Mouse (Mus musculus) B cell, adult 67 days (primary cell): Measurements from ENCODE around the gene Prrt3. TPM values are rescaled to one million over a fixed set of nuclear protein-coding genes. Genes with fewer than 3 reads are reported as not detected.

Experiments used
- total RNA-seq, 2 experiments: library from RNA; stranded (reverse); gene quantifications; 4 replicates each; pipeline ENCODE4 v1.2.4; 2023

The Prrt3 gene
- total RNA-seq = under 1 TPM; 0.32 to 0.47 TPM

DNA sequence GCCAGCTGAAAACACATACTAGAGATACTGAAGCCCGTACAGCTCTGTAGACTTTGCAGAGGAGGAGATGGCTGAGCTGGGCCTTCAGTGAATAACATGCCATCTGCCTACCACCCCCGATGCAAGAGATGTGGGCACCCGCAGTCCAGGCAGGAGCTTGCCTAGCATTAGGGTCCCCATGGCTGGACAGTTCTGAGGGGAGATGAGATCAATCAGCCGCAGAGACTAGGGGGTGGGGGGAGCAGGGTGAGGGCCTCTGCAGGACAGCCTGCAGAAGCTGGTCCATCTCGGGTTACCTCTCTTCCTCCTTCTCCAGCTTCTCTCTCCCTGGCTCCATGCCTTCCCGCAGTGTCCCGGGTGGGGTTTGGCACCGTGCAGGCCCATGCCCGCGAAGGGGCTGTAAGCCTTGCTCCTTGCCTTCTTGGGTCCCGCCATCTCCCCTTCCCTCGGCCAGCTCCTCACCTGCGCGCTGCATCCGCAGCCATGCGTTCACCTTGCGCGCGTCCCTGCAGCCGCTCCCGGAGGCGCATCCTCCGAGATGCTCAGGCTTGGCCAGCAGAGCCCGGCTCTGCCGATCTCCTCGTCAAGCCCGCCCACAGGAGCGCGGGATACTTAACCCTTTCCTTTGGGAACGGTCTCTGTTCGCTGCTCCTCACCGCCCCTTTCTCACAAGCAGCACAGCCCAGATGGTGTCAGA, at the start of gene Prrt3:
Prrt3 (minus strand) TSS at position 544 of the 697 bp plus-strand sequence.

GRCm38 (mm10) chr6:113530932-113531839, 29.5 kb upstream of the Prrt3 start, which contains the start of the genes Emc3 and Fancd2:
Gene Emc3, minus strand, starts transcription at chr6:113531652.
Gene Fancd2, plus strand, starts transcription at chr6:113531682.

DNA sequence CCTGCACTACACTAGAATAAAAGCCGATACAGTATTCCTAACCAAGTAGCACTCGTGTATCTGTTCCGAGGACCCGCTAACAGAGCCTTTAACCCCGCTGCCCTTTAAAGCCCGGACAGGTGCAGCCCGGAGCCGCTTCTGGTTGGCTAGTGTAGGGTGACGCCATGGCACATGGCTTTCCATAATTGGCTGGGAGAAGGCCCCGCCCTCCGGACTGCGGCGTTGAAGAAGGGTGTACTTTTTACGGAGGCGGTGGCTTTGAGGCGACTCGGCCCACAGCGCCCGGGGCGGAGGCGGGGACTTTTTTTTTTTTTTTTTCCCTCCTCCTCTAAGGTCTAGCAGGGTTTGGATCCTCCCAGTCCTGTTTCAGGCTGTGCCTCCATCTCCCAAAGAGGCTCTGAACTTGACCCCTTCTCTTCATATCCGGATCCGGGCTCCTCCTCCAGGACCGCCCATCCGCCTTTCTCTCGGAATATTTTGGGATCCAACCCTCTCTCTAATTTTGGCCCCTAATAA, 18.6 kb downstream of the Prrt3 start, which contains the start of gene Creld1:
Creld1 (plus strand) TSS at position 198 of the 516 bp plus-strand sequence.

GRCm38 (mm10) chr6:113471297-113471936, 30.3 kb downstream of the Prrt3 start, which contains the start of gene Il17rc:
Gene Il17rc, plus strand, starts transcription at chr6:113471427.

GRCm38 (mm10) chr6:113457952-113458534, 43.7 kb downstream of the Prrt3 start, which contains the start of gene Il17re:
Gene Il17re, plus strand, starts transcription at chr6:113458484.

Other genes with a start within 250 kb of the Prrt3 start
- 1 to 10 TPM; 2.4 to 3.3 TPM for gene Cpne9, start 219.6 kb downstream of the Prrt3 start, total RNA-seq
- 10 to 100 TPM; 69.4 to 82.0 TPM for gene Brpf1, start 194.8 kb downstream of the Prrt3 start, total RNA-seq
- gene Ogg1, start 175.0 kb downstream of the Prrt3 start, total RNA-seq = 10 to 100 TPM; 12.7 to 18.1 TPM
- gene Camk1, start 157.9 kb downstream of the Prrt3 start, total RNA-seq = under 1 TPM in 1 of 2 experiments, not detected in 1; 0.92 TPM
- 10 to 100 TPM; 26.7 to 30.5 TPM for gene Tada3, start 124.0 kb downstream of the Prrt3 start, total RNA-seq
- 100 to 1,000 TPM; 262 to 268 TPM for gene Arpc4, start 123.8 kb downstream of the Prrt3 start, total RNA-seq
- 10 to 100 TPM; 44.8 to 59.3 TPM for gene Ttll3, start 112.7 kb downstream of the Prrt3 start, total RNA-seq
- gene Rpusd3, start 82.6 kb downstream of the Prrt3 start, total RNA-seq = 10 to 100 TPM; 15.3 to 17.0 TPM
- not detected for gene Cidec, start 66.2 kb downstream of the Prrt3 start, total RNA-seq
- 10 to 100 TPM; 18.3 to 23.0 TPM for gene Jagn1, start 59.4 kb downstream of the Prrt3 start, total RNA-seq
- not detected for gene Il17re, start 43.4 kb downstream of the Prrt3 start, total RNA-seq
- gene Il17rc, start 30.5 kb downstream of the Prrt3 start, total RNA-seq = under 1 TPM in 1 of 2 experiments, not detected in 1; 0.42 TPM
- 10 to 100 TPM; 19.6 to 20.8 TPM for gene Creld1, start 18.6 kb downstream of the Prrt3 start, total RNA-seq
- gene Emc3, start 29.7 kb upstream of the Prrt3 start, total RNA-seq = 10 to 100 TPM; 76.8 to 77.6 TPM
- 1 to 10 TPM in 1 of 2 experiments, under 1 TPM in 1; 0.80 to 1.7 TPM for gene Fancd2, start 29.8 kb upstream of the Prrt3 start, total RNA-seq
- not detected for gene Fancd2os, start 98.8 kb upstream of the Prrt3 start, total RNA-seq
- gene Brk1, start 102.8 kb upstream of the Prrt3 start, total RNA-seq = 100 to 1,000 TPM; 117 to 135 TPM
- 10 to 100 TPM; 27.2 to 34.6 TPM for gene Vhl, start 122.0 kb upstream of the Prrt3 start, total RNA-seq
- gene Irak2, start 136.5 kb upstream of the Prrt3 start, total RNA-seq = 100 to 1,000 TPM; 172 to 175 TPM
- gene Tatdn2, start 195.1 kb upstream of the Prrt3 start, total RNA-seq = 100 to 1,000 TPM; 170 to 189 TPM
- 1 to 10 TPM; 1.9 to 4.0 TPM for gene Ghrl, start 217.9 kb upstream of the Prrt3 start, total RNA-seq
- 100 to 1,000 TPM in 1 of 2 experiments, 10 to 100 TPM in 1; 96.2 to 106 TPM for gene Sec13, start 238.8 kb upstream of the Prrt3 start, total RNA-seq